Mouse (Mus musculus): ENCODE measurements around the gene Pld1.
A peak's percentile ranks its signal among the peaks of the same experiment; 100 is the strongest.
"Not testable (repeated sequence)": the region's sequence is repeated elsewhere in the genome, so short reads cannot be mapped to it uniquely, and the experiment has no call there.

The Pld1 gene

DNA sequence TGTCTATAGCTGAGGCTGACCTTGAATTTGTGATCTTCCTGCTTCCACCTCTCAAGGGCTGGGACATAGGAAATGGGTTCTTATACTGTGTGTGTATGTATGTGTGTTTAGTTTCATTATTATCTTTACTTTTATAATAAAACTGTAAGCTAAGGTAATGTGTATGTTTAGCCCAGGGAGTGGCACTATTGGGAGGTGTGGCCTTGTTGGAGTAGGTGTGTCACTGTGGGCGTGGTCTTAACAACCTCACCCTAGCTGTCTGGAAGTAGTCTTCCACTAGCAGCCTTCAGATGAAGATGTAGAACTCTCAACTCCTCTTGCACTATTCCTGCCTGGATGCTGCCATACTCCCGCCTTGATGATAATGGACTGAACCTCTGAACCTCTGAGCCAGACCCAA is 6.9 kb downstream of the Pld1 start:
- DNase-seq, result not testable (repeated sequence)

GRCm38 (mm10) chr3:27949175-27949872 is 10.8 kb downstream of the Pld1 start:
- no peak for DNase-seq

DNA sequence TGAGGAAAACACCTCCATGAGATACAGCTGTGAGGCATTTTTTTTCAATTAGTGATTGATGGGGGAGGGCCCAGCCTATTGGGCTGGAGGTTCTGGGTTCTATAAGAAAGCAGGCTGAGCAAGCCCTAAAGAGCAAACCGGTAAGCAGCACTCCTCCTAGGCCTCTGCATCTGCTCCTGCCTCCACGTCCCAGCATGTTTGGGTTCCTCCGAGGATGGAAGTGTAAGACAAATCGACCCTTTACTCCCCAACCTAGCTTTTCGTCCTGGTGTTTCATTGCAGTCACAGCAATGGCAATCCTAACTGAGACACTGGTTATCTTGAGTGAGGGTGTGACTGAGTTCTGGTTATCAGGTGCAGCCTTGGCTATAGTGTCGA is 11.4 kb downstream of the Pld1 start:
- DNase-seq, result no peak

GRCm38 (mm10) chr3:27950726-27951125 is 12.2 kb downstream of the Pld1 start:
- no peak for DNase-seq

DNA sequence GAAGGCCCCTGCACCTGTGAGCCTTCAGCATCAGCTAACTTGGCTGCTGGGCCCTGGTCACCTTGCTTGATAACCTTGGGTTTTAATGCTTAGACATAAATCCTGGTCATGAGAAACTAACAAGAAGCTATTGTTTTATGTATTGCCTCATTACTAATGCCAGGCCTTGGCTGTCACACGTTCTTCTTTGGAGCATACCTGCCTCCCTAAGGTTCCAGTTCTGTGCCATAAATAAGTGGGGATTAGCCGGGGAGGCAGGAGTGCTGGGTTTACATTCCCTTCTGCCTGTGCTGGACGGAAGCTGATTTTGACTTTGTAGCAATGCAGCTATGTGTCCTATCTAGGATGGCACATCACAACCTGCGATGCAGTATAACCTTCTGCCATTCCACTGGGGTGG is 13.2 kb downstream of the Pld1 start:
- no peak for DNase-seq

DNA sequence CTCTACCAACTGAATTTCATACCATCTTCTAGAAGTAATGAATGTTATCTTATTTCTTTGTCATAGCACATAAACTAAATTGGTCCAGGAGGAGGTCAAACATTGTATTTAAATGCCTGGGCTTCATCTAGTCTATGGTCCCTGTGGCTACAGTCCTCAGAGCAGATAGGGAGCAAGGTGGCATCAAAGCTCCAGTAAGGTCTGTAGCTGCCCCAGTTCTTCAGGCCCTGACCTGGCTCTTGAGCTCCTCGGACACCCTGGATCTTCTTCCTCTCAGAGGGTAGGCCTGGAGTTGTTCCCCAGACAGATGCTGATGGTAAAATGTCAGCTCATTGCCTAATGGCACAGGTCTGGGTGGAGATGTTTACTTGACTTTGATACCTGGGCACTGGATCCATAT is 17.5 kb downstream of the Pld1 start:
- no peak for DNase-seq

- no peak for DNase-seq
Measured at GRCm38 (mm10) chr3:27959221-27959620, 20.7 kb downstream of the Pld1 start.

DNA sequence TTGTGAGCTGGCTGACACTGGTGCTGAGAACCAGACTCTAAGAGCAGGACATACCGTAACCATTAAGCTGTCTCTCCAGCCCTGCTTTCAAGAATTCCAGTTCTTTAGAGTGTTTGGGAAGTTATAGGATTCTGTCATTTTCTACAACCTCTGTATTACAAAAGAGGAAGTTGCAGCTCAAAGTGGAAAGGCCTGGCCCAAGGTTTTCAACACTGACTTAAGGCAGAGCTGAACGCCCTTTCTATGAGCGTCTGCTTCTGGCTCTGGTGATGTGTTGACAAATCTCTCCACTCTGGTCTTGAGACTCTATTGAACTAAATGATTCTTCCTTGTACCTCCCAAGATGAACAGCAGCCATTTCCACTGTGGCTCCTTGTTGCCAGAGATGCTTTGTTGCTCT is 22.7 kb downstream of the Pld1 start:
- DNase-seq, result no peak

- no peak for DNase-seq
Measured at GRCm38 (mm10) chr3:27963795-27964201, 25.3 kb downstream of the Pld1 start.

GRCm38 (mm10) chr3:27968671-27969070 is 30.2 kb downstream of the Pld1 start:
- DNase-seq, result no peak

DNA sequence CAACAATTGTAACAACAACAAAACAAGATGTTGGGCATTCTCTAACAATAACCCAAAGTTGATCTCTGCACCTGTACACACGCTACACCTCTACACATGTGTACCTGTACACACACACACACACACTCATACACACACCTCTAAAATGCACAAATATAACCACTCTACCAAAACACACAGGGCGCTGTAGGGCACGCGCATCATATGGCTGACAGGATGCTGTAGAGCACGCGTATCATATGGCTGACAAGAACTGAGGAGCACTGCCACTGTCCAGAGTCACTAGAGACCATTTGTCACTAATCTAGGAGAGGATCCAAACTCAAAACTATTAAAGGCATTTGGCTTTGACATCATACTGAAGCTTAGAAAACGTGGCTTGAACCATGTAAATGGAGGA is 35.4 kb downstream of the Pld1 start:
- no peak for DNase-seq

DNA sequence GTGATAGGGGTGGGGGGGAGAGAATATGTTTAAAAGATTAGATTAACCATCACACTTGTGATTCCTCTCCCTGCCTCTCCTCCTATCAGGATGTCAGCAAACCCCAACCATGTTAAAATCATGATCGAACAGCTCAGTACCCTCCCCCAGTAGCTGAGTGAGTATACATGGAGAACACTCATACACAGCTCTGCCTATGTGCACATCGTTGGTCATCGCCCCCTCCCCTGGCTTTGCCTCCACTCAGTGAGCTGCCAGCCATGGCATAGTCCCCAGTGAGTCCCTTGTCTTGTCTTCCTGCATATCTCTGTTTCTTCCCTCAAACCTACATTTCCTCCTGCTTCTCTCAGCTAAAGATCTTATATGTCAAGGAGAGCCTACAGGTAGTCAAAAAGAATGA is 36.5 kb downstream of the Pld1 start:
- no peak for DNase-seq

GRCm38 (mm10) chr3:27976931-27977544 is 38.5 kb downstream of the Pld1 start:
- no peak for DNase-seq

GRCm38 (mm10) chr3:27978030-27978723 is 39.7 kb downstream of the Pld1 start:
- no peak for DNase-seq

DNA sequence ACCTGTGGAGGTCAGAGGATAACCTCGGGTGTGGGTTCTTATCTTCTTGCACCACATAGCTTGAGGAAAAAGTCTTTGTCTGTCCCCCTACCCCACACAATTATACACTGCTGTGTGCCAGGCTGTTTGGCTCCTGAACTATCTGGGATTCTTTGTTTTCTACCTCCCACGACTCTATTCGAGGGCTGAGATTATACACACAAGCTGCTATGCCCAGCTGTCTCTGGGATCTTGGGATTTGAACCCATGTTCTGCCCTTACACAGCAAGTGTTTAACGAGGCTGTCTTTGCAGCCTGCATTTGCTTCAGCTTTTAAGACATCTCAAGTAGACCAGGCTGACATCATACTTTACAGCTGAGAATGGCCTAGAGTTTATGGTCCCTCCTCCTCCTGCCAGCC is 43.1 kb downstream of the Pld1 start:
- DNase-seq, result no peak

DNA sequence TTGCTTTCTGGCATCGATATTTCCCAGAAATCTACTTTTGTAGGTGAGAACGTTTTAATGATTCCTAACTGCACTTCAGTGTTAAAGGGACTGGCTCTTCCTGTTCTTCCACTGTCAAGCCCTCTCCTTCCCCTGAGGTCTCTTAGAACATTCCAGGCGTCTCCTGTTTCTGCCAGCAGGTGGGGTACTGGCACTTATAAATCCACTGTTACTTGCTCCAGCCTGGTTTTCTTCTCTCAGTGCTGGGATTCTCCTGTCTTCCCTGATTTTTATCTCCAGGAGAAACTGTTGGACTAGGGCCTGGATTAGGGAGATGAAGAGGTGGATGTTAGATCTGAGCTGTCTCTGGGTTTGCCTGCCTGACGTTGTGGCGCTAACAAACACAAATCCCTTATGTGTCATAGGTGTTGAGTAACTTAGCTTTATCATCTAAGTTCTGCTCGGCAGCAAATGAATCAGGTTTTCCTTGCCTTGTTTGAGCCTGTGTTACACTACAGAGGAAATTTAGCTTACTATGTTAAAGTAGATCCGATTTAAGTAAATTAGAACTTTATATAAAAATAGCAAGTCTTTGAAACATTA is 44.0 kb downstream of the Pld1 start:
- peak; percentile 27 for DNase-seq

DNA sequence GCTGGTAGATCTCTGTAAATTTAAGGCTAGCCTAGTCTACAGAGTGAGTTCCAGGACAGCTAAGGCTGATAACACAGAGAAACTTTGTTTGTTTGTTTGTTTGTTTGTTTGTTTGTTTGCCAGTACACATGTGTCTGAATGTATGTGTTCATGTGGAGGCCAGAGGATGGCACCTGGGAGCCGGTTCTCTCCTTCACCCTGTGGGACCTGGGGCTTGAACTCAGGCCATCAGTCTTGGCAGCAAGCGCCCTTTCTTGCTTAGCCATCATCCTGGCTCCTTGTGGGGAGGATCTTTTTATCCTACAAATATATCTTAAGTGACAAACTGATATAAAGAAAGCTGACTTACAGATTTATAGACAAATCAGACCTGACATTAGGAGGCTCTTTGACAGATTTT is 44.8 kb downstream of the Pld1 start:
- DNase-seq, result no peak

DNA sequence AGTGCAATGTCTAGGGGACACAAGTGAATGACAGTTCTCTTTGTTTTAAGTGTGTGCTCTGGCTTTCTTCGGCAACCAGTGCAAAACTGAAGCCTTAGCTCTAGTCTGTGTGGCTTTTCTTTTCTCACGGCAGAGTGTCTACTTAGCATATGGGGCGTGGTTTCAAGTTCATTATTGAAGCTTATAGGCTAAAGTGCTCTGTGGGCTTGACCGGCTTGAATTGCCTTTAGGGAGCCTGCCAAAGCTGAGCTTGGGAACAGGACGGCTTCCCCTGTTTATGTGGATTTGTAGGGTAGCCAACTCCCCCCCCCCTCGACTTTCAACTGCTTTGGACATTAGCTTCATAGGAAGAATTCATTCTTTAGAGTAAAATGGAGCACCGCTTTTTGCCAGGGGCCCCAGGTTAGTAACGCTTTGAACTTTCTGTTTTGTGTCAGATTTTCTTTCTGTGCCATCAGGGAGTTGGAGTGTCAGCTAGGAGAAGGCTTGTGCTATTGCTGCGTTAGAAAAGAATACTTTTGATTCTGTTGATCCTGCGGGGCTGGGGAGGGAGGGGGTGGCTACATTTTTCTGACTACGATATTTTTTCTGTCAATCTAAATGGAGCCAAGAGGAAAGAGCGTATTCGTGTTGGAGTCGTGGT is 45.6 kb downstream of the Pld1 start:
- peak; percentile 52 for DNase-seq

DNA sequence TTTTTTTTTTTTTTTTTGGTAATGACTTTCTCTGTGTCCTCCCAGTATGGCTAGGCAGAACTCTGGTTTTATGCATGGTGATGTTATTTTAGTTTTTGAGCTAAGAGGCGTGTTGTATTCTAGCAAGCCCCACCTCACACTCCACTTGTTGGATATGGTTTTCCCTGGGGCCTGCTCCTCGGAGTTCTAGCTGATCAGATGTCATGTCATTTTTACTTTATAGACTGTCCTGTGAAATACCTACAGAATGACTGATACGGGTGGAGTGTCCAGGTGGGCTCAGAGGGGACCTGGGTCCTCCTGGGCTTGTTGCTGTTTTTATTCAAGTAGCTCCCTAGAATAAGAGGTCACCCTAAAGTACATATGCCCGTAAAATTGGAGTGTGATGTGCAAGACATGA is 46.1 kb downstream of the Pld1 start:
- no peak for DNase-seq

GRCm38 (mm10) chr3:27985344-27985743 is 46.8 kb downstream of the Pld1 start:
- DNase-seq, result no peak

DNA sequence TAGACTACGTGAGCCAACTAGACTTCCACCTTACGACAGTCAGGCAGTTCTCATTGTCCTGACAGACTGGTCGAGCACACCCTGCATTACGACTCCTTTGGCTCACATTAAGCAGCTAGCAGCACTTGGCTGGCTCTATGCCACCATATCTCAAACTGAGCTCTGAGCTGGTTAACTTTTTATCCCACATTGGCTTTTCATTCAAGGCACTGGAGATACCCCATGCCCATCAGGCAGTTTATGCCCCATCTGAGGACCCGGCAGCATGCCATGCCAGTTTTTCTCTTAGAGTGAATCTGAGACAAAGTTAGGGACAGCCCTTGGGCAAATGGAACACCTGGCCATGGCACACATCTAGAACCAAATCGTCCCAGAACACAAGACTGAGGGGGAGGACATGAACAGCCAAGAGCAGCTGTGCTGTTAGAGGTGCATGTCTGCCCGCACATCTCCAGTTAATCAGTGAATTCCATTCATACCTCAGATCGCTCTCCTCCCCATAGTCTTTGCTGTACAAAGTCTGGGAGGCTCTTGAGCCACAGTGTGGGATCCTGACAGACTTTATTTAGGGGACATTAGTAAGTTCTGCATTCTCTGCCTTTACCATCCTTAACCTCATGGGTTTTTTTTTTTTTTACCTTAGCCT is 49.5 kb downstream of the Pld1 start:
- DNase-seq, result no peak

- no peak for DNase-seq
Measured at GRCm38 (mm10) chr3:27991100-27991703, 52.7 kb downstream of the Pld1 start.

Data from thymus, postnatal 14 days (tissue).